Mouse (Mus musculus) gastrocnemius, postnatal 4 days (tissue): ENCODE data around the gene Tbc1d22a. TPM values are rescaled to one million over a fixed set of nuclear protein-coding genes. Genes with fewer than 3 reads are reported as not detected.
A peak's percentile ranks its signal among the peaks of the same experiment; 100 is the strongest.

Experiments
- DNase-seq, 2 experiments: peaks; one replicate each; pipeline ENCODE4 v3.0.0; 2021 to 2022; ENCODE audit warnings: low spot score in 2 of 2, mixed read lengths in 2 of 2
- total RNA-seq, 2 experiments: library from RNA; stranded (reverse); gene quantifications; 2 replicates each; pipeline ENCODE4 v1.2.3; 2021

Tbc1d22a gene
- total RNA-seq, 2 experiments from 2014 or later: 19.7 to 22.6 TPM

- no peak for DNase-seq
Observed at GRCm38 (mm10) chr15:86487359-86487758, 273.1 kb downstream of the Tbc1d22a start.

- DNase-seq: no peak
Observed at GRCm38 (mm10) chr15:86491434-86492099, 277.3 kb downstream of the Tbc1d22a start.

- no peak for DNase-seq
Observed at GRCm38 (mm10) chr15:86492636-86493035, 278.4 kb downstream of the Tbc1d22a start.

DNA sequence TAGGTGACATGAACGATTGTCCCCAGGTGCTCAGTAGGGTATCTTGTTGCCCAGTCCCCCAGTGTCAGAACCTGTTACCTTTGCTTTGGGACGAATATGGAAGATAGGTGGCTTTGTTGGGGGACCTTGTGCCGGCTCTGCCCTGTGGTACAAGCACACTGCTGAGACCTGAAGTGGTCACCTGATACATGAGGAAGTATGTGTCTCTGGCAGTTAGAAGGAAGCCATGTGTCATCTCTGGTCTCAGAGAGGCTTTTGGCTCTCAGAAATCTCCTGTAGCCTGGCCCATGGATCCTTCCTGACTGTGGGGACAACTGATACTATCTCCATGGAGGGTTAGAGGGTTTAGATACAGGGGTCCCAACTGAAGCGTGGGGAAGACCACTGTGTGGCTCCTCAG lies 281.9 kb downstream of the Tbc1d22a start:
- DNase-seq: no peak

GRCm38 (mm10) chr15:86496646-86497045 lies 282.4 kb downstream of the Tbc1d22a start:
- no peak for DNase-seq

GRCm38 (mm10) chr15:86500536-86500935 lies 286.3 kb downstream of the Tbc1d22a start:
- no peak for DNase-seq

- DNase-seq: no peak
Observed at GRCm38 (mm10) chr15:86503413-86503812, 289.2 kb downstream of the Tbc1d22a start.

DNA sequence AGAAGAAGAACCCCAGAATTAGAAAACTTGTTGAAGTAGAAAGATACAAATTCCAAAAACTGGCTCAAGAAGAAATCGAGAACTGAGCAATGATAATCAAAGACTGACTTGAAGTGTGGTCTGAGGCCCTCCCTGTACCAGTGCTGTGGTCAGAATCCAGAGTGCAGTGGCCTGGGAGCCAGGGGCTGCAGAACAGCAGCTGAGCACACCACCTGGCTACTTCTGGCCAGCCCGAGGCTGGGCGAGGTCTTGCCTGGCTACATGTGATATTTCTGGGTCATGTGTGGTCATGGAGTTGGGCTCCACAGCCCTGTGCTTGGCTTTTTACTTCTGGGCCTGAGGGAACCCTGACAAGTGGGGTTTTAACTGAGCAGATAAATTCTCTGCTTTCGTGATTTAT lies 292.4 kb downstream of the Tbc1d22a start:
- DNase-seq: peak in 1 of 2 experiments; percentile 13

DNA sequence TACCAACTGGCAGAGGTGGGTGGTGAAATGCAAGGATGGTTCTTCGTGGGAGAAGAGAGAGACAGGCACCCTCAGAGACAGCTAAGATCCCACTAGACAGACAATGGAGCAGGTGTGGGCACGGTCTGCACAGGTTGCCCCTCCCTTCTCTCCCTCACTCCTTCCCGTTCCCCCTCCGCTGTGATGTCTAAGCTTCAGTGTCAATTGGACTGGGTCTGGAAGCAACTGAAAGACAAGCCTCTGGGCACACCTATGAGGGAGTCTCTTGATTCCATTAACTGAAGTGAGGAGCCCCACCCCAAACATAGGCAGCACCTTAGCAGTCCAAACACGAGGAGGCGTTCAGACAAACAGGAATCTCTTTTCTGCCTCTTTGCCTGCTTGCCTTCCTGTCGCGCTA lies 293.3 kb downstream of the Tbc1d22a start:
- DNase-seq: peak in 1 of 2 experiments; percentile 11

DNA sequence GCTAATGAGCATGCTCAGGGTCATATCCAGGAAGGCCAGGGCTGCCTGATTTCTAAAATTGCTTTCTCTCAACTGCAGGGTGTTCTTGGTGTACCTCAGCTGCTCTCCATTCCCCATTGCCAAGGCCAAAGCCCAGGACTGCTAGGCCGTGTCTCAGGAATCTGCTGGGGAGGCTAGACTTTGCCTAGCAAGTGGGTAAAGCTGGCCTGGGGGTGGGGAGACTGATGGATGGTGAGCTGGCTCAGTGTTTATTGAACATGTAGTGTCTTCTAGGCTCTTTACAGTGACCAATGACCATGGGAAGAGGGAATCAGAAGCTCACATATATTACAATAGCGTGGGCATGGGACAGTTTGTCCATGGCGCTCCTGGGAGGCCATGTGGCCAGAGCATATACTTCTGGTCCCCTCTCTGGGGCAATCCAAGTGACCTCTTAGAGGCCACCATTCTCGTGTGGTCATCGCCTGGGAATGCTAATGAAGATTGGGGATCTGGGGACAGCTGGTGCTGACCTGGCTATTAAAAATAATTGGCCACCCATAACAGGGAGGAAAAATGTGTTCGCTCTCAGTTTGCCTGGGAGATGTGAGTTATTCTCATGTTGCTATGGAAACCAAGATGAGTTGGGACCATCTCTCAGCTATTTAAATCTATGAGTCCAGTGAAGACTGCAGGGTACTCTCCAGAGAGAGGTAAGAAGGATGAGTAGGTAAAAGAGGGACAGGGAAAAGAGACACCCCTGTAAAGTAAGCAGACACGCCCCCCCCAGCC lies 294.3 kb downstream of the Tbc1d22a start:
- DNase-seq: peak in 1 of 2 experiments; percentile 10

- DNase-seq: no peak
Observed at GRCm38 (mm10) chr15:86509601-86510000, 295.3 kb downstream of the Tbc1d22a start.

DNA sequence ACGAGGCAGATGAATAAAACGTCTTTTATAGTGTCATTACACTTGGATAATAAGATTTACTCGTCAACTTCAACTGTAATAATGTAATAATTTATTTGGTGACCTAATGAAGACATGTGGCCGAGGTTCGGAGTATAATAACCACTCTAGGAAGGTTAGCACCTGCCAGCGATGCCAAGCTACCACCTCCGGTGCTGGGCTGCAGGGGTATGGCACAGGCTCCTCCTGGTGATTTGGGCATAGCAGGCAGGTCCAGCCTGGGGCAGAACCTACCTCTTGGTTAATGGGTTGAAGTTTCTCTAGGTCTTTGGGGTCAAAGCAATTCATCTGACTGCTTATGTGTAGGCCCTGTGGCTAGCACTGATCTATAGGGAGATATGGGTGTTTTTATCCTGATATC lies 296.9 kb downstream of the Tbc1d22a start:
- DNase-seq: peak in 1 of 2 experiments; percentile 9

DNA sequence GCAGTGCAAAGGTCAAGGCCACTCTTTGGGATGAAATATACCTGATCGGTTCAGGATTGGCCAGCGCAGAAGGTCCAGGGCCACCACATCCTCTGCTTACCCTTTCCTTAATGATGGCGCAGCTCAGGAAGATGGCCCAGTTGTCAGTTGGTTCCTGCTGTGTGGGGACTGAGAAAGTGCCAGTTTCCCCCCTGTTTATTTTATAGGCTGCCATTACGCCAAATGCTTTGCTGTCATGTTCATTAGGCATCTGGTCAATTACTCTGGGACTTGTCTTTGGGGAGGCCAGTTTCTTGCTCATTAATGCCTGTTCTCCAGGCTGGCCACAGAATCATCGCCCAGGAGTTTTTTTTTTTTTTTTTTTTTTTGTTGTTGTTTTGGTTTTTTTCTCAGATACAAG lies 299.1 kb downstream of the Tbc1d22a start:
- DNase-seq: no peak

DNA sequence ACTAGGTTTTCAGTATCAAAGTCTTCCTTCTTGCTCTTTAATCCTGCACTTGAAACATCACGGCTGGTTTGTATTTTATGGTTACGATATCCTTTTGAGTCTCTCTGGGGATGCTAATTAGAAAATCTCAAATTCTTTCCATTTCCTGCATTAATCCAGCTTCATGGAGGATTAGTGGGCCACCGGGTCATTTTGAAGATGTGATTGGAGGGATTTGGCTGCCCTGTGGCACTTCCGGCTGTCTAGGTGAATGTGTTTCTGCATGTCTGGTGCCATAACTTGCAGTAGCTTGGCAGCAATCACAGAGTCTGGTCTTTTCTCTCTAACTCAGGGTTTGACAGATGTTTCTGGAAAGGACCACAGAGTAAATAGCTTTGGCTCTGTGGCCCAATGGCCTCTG lies 305.9 kb downstream of the Tbc1d22a start:
- DNase-seq: no peak

- DNase-seq: no peak
Observed at GRCm38 (mm10) chr15:86535356-86535755, 321.1 kb downstream of the Tbc1d22a start.

GRCm38 (mm10) chr15:86542371-86542770 lies 328.1 kb downstream of the Tbc1d22a start:
- no peak for DNase-seq

DNA sequence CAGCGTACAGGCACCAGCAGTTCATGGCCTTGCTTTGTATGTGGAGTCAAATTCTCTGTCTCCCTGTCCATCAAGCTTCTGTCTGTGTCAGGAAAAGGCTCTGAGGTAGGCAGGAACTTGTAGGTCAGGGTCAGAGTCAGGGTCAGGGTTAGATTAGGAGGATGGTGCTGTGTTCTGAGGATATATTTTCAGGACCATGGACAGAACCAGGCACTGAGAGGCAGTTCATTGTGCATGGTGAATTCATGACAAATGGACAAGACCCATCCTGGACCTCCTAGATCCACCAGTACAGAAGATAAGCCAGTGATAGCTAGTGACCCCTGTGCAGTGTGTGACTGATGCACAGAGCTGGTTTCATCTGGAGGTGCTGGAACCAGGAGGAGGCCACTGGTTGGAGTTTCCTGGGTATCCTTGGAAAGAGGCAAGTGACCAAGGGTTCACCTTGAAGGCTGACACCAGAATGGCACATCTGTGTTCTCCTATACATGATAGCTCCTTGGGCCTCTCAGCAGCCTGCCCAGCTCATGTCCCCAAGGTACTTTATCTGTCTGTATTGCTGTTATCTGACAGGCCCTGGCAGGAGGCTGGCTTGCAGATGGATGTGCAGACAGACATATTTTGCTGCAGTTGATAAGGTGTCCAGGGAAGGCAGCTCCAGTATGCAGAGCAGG lies 330.0 kb downstream of the Tbc1d22a start:
- DNase-seq: peak in 1 of 2 experiments; percentile 8

Other genes with a start within 250 kb of the Tbc1d22a start
- gene Celsr1, start 180.7 kb upstream of the Tbc1d22a start, total RNA-seq: 1 to 10 TPM; 1.6 to 1.7 TPM
- gene Gramd4, start 156.8 kb upstream of the Tbc1d22a start, total RNA-seq: 10 to 100 TPM; 11.0 to 12.3 TPM
- 10 to 100 TPM; 11.6 to 12.5 TPM for gene Cerk, start 28.3 kb upstream of the Tbc1d22a start, total RNA-seq